Mouse (Mus musculus): ENCODE measurements around the gene Srsf11. TPM values are rescaled to one million over a fixed set of nuclear protein-coding genes. Genes with fewer than 3 reads are reported as not detected.

Gene Srsf11
- total RNA-seq, 2 experiments from 2014 or later, result 156 to 159 TPM

- DNase-seq (ENCODE audit: low spot score in 2 of 2), result no peak
- intact Hi-C loops (cut with DNase I), result loop anchor here (10.0 kb wide), 1 partner anchor 444 kb away; the partner anchor contains the start of gene Ptger3
These were observed 27.8 kb downstream of the Srsf11 start for GRCm38 (mm10) chr3:158008647-158009046.

GRCm38 (mm10) chr3:157998742-157999369 is 37.6 kb downstream of the Srsf11 start:
- intact Hi-C loops (cut with DNase I), result no loop called here
- DNase-seq (ENCODE audit: low spot score in 2 of 2), result no peak

- intact Hi-C loops (cut with DNase I), result no loop called here
These were observed 40.7 kb downstream of the Srsf11 start for GRCm38 (mm10) chr3:157995726-157996125.

DNA sequence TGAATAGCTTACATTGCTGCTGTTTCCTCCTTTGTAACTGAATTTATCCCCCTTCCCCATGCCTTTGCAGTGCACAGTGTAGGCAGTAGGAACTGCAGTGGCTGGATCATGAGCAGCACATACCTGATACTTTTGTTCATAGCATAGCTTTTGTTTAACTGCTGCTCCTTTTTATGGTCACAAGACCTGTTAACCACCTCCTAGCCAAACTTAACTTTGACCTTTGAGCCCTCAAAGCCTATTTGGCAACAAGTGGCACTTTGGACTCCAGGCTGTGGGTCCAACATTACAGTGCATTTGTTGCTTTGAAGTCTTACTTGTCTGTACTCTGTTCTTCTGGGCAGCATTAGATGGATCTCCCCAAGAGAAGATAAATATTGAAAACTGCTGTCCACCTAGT is 43.1 kb downstream of the Srsf11 start:
- intact Hi-C loops (cut with DNase I), result no loop called here

More at GRCm38 (mm10) chr3:157995726-157996125, 40.7 kb downstream of the Srsf11 start:
- DNase-seq (ENCODE audit: low spot score in 2 of 2), result no peak

DNA sequence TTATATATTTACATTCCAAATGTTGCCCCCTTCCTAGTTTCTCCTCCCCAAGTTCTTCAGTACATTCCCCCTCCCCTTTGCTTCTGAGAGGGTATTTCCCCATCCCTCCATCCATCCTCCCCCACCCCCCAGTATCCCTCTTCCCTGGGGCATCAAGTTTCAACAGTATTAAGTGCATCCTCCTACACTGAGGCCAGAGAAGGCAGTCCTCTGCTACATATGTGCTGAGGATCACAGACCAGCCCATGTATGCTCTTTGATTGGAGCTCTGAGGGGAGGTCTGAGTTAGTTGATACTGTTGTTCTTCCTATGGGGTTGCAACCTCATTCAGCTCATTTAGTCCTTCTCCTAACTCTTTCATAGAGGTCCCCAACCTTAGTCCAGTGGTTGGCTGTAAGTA is 56.8 kb downstream of the Srsf11 start:
- intact Hi-C loops (cut with DNase I), result no loop called here
- no peak for DNase-seq (ENCODE audit: low spot score in 2 of 2)

More for the DNA sequence above, 43.1 kb downstream of the Srsf11 start:
- no peak for DNase-seq (ENCODE audit: low spot score in 2 of 2)

DNA sequence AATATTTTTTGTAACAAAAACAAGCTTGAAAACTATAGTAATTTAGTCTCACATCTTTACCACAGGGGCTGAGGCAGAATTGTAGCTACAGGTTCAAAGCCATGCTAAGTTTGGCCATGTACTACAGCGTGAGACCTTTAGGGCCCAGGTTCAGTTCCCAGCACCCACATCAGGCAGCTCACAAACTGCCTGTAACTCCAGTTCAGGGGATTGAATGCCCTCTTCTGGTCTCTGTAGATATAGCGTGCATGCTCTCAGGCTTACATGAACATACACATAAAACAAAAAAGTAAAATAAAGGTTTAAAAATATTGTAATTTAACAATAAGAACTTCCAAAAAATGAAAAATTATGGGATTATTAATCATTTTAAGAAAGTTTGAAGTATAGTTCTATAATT is 63.2 kb downstream of the Srsf11 start:
- intact Hi-C loops (cut with DNase I), result no loop called here
- DNase-seq (ENCODE audit: low spot score in 2 of 2), result no peak

DNA sequence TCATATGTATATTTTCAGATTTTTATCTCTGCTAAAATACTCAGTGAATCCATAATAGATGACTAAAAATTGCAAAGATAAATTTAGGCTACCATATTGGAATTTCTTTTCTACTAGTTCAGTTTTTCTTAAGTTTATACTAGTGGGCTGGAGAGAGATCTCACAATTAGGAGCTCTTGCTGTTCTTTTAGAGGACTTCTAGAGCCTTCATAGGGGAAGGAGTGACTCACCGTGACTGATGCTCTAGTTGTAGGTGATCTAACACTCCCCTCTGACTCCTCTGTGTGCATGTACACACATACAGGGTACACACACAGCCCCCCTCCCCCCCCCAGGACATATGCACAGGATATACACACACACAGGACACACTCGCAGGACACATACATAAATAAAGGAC is 65.3 kb downstream of the Srsf11 start:
- DNase-seq (ENCODE audit: low spot score in 2 of 2), result no peak
- intact Hi-C loops (cut with DNase I), result no loop called here

Other genes with a start within 250 kb of the Srsf11 start
- 10 to 100 TPM in 1 of 2 experiments, 1 to 10 TPM in 1; 9.0 to 11.1 TPM for gene Cth, start 111.6 kb downstream of the Srsf11 start, total RNA-seq (2021)
- 100 to 1,000 TPM; 122 to 127 TPM for gene Ankrd13c, start 89.4 kb downstream of the Srsf11 start, total RNA-seq (2021)
- gene Lrrc40, start within 50 bp of the Srsf11 start, total RNA-seq (2021), result 10 to 100 TPM; 26.8 to 29.0 TPM